Mouse (Mus musculus) frontal cortex, postnatal 14 days (tissue): ENCODE data around the gene Psmb6.

Experiments used
- DNase-seq, 2 experiments: peaks; one replicate each; pipeline ENCODE4 v3.0.0; 2022; ENCODE audit warnings: low spot score in 2 of 2

The Psmb6 gene

DNA sequence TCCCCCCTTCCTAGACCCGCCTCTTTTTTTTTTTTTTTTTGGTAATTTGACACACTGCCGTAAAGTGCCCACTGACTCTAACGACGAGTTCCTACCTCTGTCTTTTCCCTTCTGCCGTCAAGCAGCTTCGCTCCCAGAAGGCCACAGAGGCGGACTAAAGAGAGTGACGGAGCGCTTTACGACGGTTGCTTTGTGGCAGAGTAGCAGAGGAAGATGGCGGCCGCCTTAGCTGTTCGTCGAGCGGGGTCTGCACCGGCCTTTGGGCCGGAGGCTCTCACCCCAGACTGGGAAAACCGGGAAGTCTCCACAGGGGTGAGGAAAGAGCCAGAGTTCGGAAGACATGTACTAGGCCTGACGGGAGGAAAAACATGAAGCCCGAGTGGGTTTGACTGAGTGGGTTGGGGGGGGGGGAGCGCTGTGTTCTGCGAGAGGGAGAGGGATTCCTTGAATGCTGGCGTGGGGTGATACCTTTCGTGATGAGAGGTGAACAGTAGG is at the start of gene Psmb6:
Psmb6 (plus strand) TSS at position 184 of the 495 bp plus-strand sequence.
- DNase-seq, result peak; percentile 88 to 93

DNA sequence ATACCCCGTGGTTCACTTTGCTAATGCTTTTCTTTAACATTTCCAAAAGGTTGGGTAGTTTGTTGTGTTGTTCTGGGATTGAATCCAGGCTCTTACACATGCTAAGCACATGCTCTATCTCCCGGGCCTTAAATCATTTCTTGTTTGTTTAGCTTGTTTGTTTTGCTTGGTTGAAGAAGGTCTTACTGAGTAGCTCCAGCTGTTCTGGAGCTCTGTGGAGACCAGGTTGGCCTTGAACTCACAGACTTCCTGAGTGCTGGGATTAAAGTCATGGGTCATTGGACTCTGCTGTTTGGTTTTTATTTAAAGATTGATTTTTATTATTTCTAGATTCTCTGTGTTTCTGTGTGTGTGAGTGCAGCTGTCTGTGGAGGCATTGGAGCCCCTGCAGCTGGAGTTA is 39.7 kb upstream of the Psmb6 start:
- no peak for DNase-seq

DNA sequence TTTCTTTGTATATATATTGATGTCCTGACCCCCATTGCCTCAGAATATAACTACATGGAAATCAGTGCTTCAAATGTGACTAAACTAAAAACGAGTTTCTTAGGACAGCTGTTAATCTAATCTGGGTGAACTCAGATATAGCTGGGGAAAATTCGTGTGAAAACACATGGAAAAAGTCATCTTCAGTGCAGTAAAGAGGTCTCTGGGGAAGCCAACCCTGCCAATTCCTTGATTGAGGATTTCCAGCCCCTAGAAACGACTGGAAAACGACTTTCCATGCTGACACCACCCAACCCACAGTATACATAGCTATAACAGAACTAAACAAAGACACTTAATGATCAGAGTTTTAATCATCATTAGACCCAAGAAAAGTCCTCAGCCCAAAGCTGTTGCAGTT is 37.4 kb upstream of the Psmb6 start:
- DNase-seq, result no peak

DNA sequence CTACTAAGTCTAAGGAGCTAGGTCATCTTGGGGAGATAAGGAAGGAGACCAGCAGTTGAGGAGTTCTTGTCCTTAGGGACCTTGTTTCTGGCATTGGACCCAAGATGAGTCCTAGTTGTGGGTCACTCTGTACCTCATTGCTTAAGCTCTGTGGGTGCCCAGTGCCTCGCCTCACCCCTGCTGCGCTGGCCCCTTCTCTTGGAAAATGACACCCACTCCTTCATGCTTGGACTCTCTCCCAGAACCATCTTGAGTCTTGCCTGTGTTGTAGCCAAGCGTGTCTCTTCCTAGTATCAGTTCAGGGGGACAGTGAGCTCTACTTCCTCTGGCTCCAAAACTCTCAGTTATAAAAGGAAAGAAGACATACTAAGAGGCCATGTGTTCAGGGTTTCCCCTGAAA is 36.0 kb upstream of the Psmb6 start:
- DNase-seq, result no peak

DNA sequence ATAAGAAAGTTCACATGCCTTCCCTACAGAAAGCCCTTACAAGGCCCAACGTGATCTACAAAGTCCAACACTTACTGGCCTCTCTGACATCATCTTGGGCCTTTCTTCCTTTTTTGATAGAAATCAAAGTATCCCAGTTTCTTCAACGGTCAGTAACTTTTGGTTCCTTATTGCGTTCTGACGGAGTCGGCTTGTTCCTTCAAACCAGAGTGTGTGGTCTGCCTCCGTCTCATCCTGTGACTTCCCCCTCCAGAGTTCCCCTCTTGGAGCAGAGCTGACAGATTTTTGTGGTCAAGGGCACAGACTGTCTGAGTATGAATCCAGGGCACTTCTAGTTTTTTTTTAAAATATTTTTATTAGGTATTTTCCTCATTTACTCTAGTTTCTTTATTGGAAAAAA is 35.5 kb upstream of the Psmb6 start:
- no peak for DNase-seq

DNA sequence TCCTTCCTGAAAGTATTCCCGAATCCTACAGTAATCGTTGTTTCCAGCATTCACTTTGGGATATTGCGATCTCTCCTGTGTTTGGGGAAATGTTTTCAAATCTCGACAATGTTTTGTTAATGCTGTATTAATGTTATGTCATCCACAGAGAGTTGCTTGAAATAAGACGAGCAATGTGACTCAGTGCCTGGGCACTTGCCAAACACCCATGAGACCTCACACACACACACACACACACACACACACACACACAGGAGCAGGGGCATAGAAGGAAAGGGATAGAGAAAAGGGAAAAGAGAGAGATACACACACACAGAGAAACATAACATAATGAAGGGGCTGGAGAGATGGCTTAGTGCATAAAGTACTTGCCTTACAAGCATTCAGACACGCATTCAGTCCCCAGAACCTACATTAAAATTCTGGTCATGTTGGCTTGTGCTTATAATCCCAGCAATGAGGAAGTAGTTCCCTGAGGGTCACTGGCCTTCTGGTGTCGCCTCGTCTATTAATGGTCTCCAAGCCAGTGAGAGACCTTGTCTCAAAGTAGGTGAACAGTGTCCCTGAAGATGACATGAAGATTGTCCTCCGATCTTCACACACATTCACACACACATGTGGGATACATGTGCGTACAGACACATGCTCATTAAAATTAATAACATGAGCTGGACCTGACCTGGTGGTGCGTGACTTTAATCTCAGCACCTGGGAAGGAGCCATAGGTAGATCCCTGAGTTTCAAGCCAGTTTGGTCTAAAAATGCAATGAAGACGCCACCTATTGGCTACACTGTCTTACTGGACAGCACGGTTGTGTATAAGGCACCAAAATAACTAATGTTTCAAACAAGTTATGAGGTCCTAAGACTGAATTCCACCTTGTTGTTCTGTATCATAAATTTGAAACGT is 25.3 kb upstream of the Psmb6 start:
- DNase-seq, result no peak

DNA sequence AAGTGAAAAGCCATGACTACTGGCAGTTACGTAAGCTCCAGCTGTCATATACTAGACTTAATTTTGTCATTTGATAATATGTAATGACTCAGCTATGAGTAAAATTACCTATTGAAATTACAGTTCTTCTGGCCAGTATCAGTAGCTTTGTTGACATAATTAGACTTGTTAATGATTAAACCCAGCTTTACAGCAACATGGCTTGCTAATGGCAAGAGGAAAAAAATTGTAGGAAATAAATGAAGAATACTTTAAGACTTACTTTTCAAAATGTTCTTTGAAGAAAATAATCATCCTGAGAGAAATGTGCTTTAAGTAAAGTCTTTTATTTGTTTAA is 24.7 kb upstream of the Psmb6 start:
- no peak for DNase-seq

DNA sequence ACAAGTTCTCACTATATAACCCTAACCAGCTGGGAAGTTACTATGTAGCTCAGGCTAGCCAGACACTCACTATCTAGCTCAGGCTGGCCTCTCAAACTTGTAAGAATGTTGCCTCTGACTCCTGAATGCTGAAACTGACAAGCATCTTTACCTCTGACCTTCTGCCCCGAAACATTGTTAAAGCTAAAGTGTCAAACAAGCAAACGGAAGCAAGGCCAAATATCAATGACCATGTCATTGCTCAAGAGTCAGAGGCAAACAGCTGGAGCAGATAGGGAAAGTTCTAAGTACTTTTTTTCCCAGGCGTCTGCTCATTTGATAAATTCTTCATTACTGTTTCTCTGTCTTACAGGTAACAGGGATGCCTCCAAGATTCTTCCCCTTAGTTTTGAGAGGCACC is 23.1 kb upstream of the Psmb6 start:
- no peak for DNase-seq

DNA sequence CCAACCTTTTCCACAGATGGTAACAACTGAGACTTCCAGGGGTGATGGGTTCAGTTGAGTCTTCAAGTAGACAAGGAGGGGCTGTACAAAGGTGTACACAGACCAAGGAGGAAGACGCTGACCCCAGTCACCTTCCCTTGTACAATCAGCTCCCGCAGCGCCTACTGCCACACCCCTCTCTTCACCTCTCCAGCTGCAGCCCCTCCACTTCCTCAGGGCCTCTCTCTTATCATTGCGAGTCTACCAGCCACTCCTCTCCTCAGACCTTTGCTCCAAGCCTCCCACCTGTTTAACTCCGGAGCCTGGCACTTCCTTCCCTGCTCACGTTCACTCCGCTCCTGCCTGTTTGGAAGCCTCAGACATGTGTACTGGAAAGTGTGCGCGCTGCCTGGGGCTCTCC is 20.2 kb upstream of the Psmb6 start, which contains the start of gene Tm4sf5:
Tm4sf5 (plus strand) TSS at position 275 of the 400 bp plus-strand sequence.
- DNase-seq, result no peak

DNA sequence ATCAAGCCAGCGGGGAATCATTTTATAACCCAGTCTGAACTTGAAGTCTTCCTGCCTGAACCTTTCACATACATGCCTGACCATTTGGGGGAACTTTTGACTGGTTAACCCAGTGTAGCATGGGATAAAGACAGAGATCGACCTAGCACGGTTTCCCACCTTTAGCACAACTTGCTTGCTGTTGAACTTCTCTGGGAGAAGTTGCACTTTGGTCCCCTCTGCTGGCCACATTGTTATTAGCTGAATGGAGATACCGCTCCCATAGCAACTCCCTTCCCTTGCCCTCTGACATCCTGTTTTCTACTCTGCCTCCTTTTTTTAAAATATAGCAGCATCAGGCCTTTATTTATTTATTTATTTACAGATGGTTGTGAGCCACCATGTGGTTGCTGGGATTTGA is 18.8 kb upstream of the Psmb6 start:
- peak in 1 of 2 experiments; percentile 51 for DNase-seq

DNA sequence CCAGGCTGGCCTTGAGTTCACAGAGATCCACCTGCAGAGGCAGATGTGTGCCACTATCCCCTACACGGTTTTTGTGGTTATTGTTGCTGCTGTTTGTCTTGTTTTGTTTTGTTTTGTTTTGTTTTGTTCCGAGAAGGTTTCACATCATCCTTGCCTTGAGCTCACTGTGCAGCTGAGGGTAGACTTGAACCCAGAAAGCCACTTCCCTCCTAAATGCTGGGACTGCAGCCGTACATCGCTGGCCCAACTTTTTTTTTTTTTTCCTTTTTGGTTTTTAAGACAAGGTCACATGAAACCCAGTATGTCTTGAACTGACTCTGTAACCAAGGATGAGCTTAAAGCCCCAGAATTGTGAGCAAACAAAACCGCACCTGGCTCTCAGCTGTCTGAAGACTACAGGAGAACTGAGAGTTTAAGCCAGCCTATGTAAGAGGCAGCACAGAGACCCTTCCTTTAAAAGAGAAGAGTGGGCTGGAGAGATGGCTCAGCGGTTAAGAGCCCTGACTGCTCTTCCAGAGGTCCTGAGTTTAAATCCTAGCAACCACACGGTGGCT is 18.1 kb upstream of the Psmb6 start:
- DNase-seq, result no peak

DNA sequence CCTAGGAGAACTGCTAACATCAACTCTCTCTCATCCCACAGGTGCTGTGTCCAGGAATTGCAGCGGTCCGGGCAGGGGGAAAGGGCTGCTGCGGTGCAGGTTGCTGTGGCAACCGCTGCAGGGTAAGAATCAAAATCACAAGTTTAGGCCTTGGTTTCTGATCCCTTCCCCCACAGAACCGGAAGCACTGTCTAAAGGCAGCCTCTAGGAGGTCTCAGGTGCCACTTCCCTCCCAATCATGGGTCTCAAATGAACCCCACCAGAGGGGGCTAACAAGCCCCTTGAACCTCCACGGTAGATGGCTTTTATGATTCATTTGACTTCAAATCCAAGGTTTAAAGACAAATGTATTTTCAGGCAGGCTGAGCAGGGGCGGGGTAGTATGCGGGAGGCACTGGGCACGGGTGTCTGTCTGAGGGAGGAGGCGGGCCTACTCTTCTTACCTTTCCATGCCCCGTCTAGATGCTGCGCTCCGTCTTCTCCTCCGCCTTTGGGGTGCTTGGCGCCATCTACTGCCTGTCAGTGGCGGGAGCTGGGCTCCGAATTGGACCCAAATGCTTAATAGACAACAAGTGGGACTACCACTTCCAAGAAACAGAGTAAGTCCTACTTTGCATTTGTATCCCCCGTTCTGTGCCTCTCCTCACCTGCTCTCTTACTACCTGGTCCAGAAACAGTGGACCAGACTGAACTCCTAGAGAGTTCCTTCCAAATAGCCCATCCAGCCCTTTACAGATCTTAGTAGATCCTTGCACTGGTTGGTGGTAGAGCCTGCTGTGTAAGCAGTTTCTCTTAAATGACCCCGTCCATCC is 15.2 kb upstream of the Psmb6 start:
- peak in 1 of 2 experiments; percentile 22 for DNase-seq

DNA sequence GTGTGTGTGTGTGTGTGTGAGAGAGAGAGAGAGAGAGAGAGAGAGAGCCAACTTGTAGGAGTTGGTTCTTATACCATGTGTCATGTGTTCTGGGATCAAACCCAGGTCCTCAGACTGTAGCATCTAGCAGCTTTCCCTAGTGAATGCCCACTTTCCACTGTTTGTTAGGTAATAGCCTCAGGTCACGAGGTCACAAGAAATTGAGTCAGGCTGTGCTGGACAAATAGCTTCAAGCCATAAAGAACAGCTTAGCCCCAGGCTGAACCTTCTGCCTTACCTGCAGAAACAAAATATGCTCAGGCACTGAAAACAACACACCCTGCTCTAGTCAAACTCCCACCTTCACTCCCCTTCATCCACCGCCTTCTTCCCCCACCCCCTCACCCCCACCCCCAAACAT is 13.9 kb upstream of the Psmb6 start:
- no peak for DNase-seq

DNA sequence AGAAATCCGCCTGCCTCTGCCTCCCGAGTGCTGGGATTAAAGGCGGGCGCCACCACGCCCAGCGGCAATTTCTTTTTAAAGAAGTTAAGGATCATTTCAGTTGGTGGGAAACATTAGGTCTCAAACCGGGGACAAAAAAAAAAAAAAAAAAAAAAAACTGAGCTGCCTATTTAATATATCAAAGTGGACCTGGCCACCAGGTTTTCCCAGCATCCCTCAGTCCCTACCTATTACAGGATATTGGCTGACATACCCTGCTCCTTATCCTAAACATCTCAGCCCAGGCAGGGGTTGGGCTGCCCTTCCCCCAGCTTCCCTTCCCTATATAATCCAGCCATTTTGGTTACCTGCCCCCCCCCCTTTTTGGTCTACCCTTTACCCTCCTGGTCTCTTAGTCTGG is 13.3 kb upstream of the Psmb6 start:
- no peak for DNase-seq

DNA sequence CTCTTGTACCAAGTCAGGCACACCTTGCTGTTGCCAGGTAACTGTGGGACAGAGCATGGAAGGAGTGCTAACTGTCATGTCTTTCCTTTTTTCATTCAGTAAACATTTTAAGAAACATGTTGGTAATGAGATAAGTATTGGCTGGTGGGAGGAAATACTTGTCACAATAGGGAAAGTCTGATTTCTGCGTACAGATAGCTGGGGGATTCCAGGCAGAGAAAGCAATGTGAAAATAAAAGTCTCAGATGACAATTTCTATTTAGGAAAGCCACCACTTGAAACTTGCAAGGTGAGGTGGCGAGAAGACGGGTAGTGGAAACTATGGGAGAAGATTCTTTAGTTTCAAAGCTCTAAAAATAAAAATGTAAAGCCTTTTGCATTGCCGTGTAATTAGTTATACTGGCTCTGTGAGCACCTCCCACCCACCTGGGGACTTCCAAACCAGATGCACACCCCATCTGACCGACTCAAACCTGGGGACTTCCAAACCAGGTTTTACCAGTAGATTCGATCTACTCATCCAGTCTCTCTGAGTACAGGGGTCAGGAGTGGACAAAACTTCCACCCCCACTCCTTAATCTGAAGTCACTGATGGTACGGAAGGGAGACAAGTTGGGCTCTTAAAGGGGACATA is 12.3 kb upstream of the Psmb6 start:
- DNase-seq, result no peak

DNA sequence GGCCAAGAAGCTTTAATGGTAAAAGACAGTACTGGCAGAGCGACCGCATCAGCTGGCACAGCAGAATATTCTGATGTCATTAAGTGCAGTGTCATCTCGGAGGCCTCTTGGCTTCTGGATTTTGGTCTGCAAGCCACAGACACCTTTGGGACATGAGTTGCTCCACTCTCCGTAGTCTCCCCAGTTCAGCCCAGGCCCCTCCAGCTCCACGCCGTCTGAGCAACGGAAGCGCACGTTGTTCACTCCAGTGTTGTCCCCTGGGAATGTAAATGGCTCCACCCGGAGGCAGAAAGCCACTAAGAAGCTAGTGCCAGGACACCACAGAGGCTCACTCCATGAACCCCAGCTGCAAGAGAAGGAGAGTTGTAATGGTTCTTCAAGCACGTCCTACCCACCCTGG is 11.6 kb upstream of the Psmb6 start:
- no peak for DNase-seq

DNA sequence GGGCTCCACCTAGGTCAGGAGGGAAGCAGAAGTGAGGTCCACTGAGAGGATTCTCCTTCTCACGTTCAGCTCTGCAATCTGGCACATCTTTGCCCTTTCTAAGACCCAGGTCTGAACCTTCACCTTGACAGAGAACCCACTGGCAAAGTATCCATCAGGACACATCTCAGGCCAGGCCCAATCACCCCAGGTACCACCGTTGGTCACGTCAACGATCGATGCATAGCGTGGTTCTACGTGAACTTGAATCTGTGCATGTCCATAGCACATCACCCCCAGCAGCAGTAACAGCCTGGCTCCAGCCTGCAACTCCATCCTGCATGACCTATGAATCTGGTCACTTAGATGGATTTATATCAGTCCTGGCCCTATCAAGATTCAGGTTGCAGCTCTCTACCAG is 10.9 kb upstream of the Psmb6 start, which contains the start of gene Vmo1:
Vmo1 (minus strand) TSS at position 329 of the 400 bp plus-strand sequence.
- no peak for DNase-seq

DNA sequence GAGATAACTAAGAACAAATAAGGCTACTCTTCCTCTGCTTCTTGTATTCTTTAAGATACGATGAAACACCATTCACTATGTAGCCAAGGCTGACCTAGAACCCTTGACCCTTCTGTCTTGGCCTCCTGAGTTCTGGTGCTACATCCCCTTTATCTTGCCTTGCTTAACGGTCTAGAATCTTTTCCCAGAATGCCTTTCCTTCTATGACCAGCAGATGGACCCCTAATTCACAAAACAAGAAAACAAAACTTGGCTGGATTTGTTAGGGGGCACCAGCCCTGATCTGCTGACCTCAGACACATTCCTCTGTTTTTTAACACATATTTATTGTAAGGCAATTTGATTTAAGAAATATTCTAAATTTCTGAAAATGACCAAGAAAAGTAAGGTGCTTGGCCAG is 8.8 kb upstream of the Psmb6 start:
- DNase-seq, result no peak

DNA sequence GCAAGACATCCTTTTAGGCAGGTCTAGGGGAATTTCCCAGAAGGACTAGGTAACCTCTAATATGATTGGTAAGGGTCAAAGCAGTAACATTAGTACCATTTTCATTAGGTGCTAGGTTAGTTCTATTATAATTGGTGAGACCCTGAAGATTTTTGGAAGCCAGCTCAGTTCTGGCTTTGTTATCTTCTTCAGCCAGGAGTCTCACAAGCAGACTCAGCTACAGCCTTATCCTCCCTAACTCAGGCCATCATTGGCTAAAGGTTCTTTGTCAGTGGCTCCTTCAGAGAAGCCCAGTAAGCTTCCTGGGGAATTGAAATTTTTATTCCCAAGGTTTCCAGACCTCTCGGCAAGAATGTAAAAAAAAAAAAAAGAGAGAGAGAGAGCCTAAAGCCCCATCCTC is 6.7 kb upstream of the Psmb6 start:
- no peak for DNase-seq

DNA sequence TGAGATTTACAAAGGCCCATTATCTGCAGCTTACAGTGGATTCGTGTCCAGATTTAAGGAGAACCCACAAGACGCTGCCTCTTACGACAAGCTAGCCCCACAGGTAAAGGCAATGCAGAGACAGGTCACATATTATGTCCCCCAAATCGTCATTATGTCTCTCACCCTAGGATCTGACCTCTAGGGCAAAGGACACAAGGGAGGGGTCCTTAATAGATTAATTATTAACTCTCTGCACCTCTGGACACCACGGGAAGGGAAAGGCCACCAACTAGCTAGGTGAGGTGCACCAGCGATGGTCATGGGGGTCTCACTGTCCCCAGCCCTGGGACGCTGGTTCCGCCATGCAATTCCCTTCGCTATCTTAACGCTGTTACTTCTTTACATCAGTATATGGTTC is 6.2 kb upstream of the Psmb6 start, which contains the start of gene Gltpd2:
Gltpd2 (plus strand) TSS at position 274 of the 400 bp plus-strand sequence.
- DNase-seq, result no peak

DNA sequence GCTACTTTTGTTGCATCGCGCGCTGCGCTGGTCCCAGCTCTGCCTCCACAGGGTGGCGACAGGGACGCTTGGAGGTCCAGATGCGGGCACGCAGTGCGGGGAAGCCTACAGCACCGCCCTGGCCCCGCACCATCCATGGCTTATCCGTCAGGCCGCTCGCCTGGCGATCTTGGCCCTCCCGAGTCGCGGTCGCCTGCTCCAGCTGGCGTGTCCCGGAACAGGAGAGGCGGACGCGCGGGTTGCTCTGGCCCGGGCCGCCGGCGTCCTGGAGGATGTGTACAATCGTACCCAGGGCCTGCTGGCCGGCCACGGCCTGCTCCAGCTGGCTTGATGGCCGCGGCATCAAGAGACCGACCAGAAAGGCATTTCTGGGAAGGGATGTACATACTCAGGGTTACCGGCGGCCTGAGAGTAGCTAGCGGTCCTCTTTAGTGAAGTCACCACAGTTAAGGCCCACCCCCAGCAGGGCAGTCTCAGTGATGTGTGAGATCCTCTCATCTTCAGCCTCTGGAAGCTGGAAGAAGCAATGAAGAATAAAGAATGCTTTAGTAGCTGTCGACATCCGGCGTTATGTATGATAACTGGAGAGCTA is 4.9 kb upstream of the Psmb6 start:
- no peak for DNase-seq
